Mouse (Mus musculus) forebrain, postnatal 0 days (tissue): Measurements from ENCODE around the gene Mcu. TPM values are rescaled to one million over a fixed set of nuclear protein-coding genes. Genes with fewer than 3 reads are reported as not detected.

Source experiments
- ATAC-seq: fragments of 200-750 bp; cut with Nextera tagmentation; 2 replicates; pipeline ENCODE4 v1.8.0; 2017; ENCODE audit warnings: mild to moderate bottlenecking, moderate library complexity
- DNase-seq: peaks from one replicate; pipeline ENCODE4 v3.0.0-alpha.2; 2015
- H3K27ac ChIP-seq: fragments of 300-500 bp; sonication (generic); 2 replicates; pipeline ENCODE4 v1.5.1; 2014; ENCODE audit warnings: low read depth, mild to moderate bottlenecking, antibody characterized with exemption, low read length, moderate library complexity, mixed read lengths
- H3K27me3 ChIP-seq: fragments of 300-500 bp; sonication (generic); 2 replicates; pipeline ENCODE4 v1.6.1; 2014; ENCODE audit warnings: mild to moderate bottlenecking, low read length, mixed read lengths; ENCODE audit not compliant: insufficient read depth
- H3K36me3 ChIP-seq: fragments of 300-500 bp; sonication (generic); 2 replicates; pipeline ENCODE4 v1.6.1; 2014; ENCODE audit warnings: mild to moderate bottlenecking, moderate library complexity; ENCODE audit not compliant: insufficient read depth
- H3K4me1 ChIP-seq: fragments of 300-500 bp; sonication (generic); 2 replicates; pipeline ENCODE4 v1.6.1; 2014; ENCODE audit warnings: antibody characterized with exemption; ENCODE audit not compliant: insufficient read depth
- H3K4me2 ChIP-seq: fragments of 300-500 bp; sonication (generic); 2 replicates; pipeline ENCODE4 v1.6.1; 2014; ENCODE audit warnings: low read depth, mild to moderate bottlenecking, moderate library complexity
- H3K4me3 ChIP-seq: fragments of 300-500 bp; sonication (generic); 2 replicates; pipeline ENCODE4 v1.5.1; 2014; ENCODE audit warnings: low read depth, low read length, mixed read lengths
- H3K9ac ChIP-seq: fragments of 300-500 bp; sonication (generic); 2 replicates; pipeline ENCODE4 v1.6.1; 2014; ENCODE audit warnings: mild to moderate bottlenecking
- H3K9me3 ChIP-seq: fragments of 300-500 bp; sonication (generic); 2 replicates; pipeline ENCODE4 v1.6.1; 2016; ENCODE audit warnings: low read length
- CTCF ChIP-seq: sonication (generic); IDR thresholded peaks from 2 replicates; pipeline ENCODE4 v1.5.1; 2016; ENCODE audit warnings: antibody characterized with exemption, control low read depth, low read depth
- WGBS: fragments of 180-500 bp; shearing (Covaris S2); extraction: QIAGEN DNeasy Blood & Tissue Kit; methylation state at CpG from one replicate; pipeline ENCODE4 v1.1.7; 2014; 5-methylcytosine and 5-hydroxymethylcytosine counted together
- polyA plus RNA-seq: library from polyadenylated mRNA; unstranded; fragments of >200 nt; fragmentation: Nextera tagmentation; extraction: Ambion mirVana; gene quantifications from 2 replicates; pipeline ENCODE4 v1.2.1, GENCODE M21; 2015
- total RNA-seq: library from RNA; depleted of rRNA; stranded (reverse); fragments of >200 nt; gene quantifications from 2 replicates; pipeline ENCODE4 v1.2.3, GENCODE M21; 2014

Mcu gene
- total and polyA plus RNA-seq, 2 experiments from 2014 or later: 41.0 to 58.0 TPM

GRCm38 (mm10) chr10:59613276-59613675, 3.2 kb downstream of the Mcu start:
- no peak for ATAC-seq
- WGBS: 69% methylated on average over 5 of the region's 5 CpGs
- TF ChIP-seq CTCF: no peak

GRCm38 (mm10) chr10:59604879-59605464, 11.5 kb downstream of the Mcu start:
- WGBS: 71% methylated on average over 11 of the region's 11 CpGs
- no peak overlapping the region for H3K4me3 ChIP-seq
- no peaks in the 10 kb centered on the region for H3K36me3 ChIP-seq
- no peak overlapping the region for H3K9ac ChIP-seq
- H3K9me3 ChIP-seq: no peaks in the 10 kb centered on the region
- ATAC-seq (no peak), DNase-seq (no peak)
- H3K27ac ChIP-seq: no peak overlapping the region
- no peak overlapping the region for H3K4me2 ChIP-seq
- no peak for TF ChIP-seq CTCF
- no peaks in the 10 kb centered on the region for H3K27me3 ChIP-seq
- no peaks in the 10 kb centered on the region for H3K4me1 ChIP-seq

More at GRCm38 (mm10) chr10:59613276-59613675, 3.2 kb downstream of the Mcu start:
- H3K4me1 ChIP-seq: peaks cover 15% of the 10 kb centered on the region; the same call in 1 of the 2 replicates
- DNase-seq: no peak
- no peaks in the 10 kb centered on the region for H3K27me3 ChIP-seq
- H3K4me2 ChIP-seq: no peak overlapping the region
- no peak overlapping the region for H3K4me3 ChIP-seq
- no peak overlapping the region for H3K9ac ChIP-seq
- no peaks in the 10 kb centered on the region for H3K36me3 ChIP-seq
- no peaks in the 10 kb centered on the region for H3K9me3 ChIP-seq
- H3K27ac ChIP-seq: no peak overlapping the region

GRCm38 (mm10) chr10:59603843-59604242, 12.6 kb downstream of the Mcu start:
- Histone ChIP-seq H3K4me3 (no peak overlapping the region), H3K4me2 (no peak overlapping the region), H3K27ac (no peak overlapping the region), H3K36me3 (no peaks in the 10 kb centered on the region), H3K4me1 (no peaks in the 10 kb centered on the region), H3K9ac (no peak overlapping the region), H3K9me3 (no peaks in the 10 kb centered on the region), H3K27me3 (no peaks in the 10 kb centered on the region)
- no peak for ATAC-seq
- no peak for TF ChIP-seq CTCF
- 62% methylated on average over 5 of the region's 5 CpGs for WGBS
- no peak for DNase-seq

GRCm38 (mm10) chr10:59602891-59603290, 13.6 kb downstream of the Mcu start:
- no peaks in the 10 kb centered on the region for H3K4me1 ChIP-seq
- H3K36me3 ChIP-seq: no peaks in the 10 kb centered on the region
- H3K27me3 ChIP-seq: no peaks in the 10 kb centered on the region
- H3K4me3 ChIP-seq: no peak overlapping the region
- 57% methylated on average over 14 of the region's 14 CpGs for WGBS
- DNase-seq (peak; percentile 16), ATAC-seq (peak; percentile 59)
- no peak overlapping the region for H3K9ac ChIP-seq
- H3K4me2 ChIP-seq: no peak overlapping the region
- TF ChIP-seq CTCF: no peak
- peak overlapping the region; percentile 52 for H3K27ac ChIP-seq
- no peaks in the 10 kb centered on the region for H3K9me3 ChIP-seq

GRCm38 (mm10) chr10:59602043-59602442, 14.4 kb downstream of the Mcu start:
- 0 out of 2 replicates have a peak overlapping the region, but pooled peaks have one; percentile 29 for H3K27ac ChIP-seq
- 38% methylated on average over 8 of the region's 8 CpGs for WGBS
- no peaks in the 10 kb centered on the region for H3K4me1 ChIP-seq
- no peak for TF ChIP-seq CTCF
- H3K27me3 ChIP-seq: no peaks in the 10 kb centered on the region
- H3K4me3 ChIP-seq: no peak overlapping the region
- no peak overlapping the region for H3K4me2 ChIP-seq
- H3K36me3 ChIP-seq: no peaks in the 10 kb centered on the region
- H3K9me3 ChIP-seq: no peaks in the 10 kb centered on the region
- H3K9ac ChIP-seq: 0 out of 2 replicates have a peak overlapping the region, but pooled peaks have one; percentile 36
- peak; percentile 41 for DNase-seq
- ATAC-seq: peak; percentile 27; the same call in 1 of the 2 replicates

- Histone ChIP-seq H3K27ac (no peak overlapping the region), H3K4me1 (no peaks in the 10 kb centered on the region), H3K4me3 (no peak overlapping the region), H3K4me2 (no peak overlapping the region), H3K27me3 (no peaks in the 10 kb centered on the region), H3K36me3 (no peaks in the 10 kb centered on the region), H3K9me3 (no peaks in the 10 kb centered on the region), H3K9ac (no peak overlapping the region)
- no peak for TF ChIP-seq CTCF
- WGBS: 76% methylated on average over 8 of the region's 8 CpGs
- ATAC-seq (no peak), DNase-seq (no peak)
These were observed 16.0 kb downstream of the Mcu start for GRCm38 (mm10) chr10:59600516-59600915.

GRCm38 (mm10) chr10:59593826-59594570, 22.5 kb downstream of the Mcu start:
- H3K9me3 ChIP-seq: no peaks in the 10 kb centered on the region
- H3K27me3 ChIP-seq: no peaks in the 10 kb centered on the region
- no peak overlapping the region for H3K4me2 ChIP-seq
- no peaks in the 10 kb centered on the region for H3K36me3 ChIP-seq
- 75% methylated on average over 13 of the region's 13 CpGs for WGBS
- H3K9ac ChIP-seq: no peak overlapping the region
- no peak overlapping the region for H3K27ac ChIP-seq
- H3K4me3 ChIP-seq: no peak overlapping the region
- TF ChIP-seq CTCF: no peak
- DNase-seq: peak; percentile 39
- peak; percentile 63; the same call in 1 of the 2 replicates for ATAC-seq
- no peaks in the 10 kb centered on the region for H3K4me1 ChIP-seq
